Mouse (Mus musculus) heart, postnatal 25 days (tissue): ENCODE measurements around the gene Sdr9c7. TPM values are rescaled to one million over a fixed set of nuclear protein-coding genes. Genes with fewer than 3 reads are reported as not detected.
"Not testable (repeated sequence)": the region's sequence is repeated elsewhere in the genome, so short reads cannot be mapped to it uniquely, and the experiment has no call there.

Source experiments
- DNase-seq: peaks from one replicate; pipeline ENCODE4 v3.0.0; 2022; ENCODE audit warnings: low spot score
- intact Hi-C: fragments of 180-260 bp; cut with DNase I; formaldehyde crosslinking; loops from one replicate; pipeline ENCODE4 v1.15.1; 2025
- total RNA-seq, 2 experiments: library from RNA; stranded (reverse); gene quantifications; 2 replicates each; pipeline ENCODE4 v1.2.3; 2021

Gene Sdr9c7
- total RNA-seq, 2 experiments from 2014 or later = not detected

DNA sequence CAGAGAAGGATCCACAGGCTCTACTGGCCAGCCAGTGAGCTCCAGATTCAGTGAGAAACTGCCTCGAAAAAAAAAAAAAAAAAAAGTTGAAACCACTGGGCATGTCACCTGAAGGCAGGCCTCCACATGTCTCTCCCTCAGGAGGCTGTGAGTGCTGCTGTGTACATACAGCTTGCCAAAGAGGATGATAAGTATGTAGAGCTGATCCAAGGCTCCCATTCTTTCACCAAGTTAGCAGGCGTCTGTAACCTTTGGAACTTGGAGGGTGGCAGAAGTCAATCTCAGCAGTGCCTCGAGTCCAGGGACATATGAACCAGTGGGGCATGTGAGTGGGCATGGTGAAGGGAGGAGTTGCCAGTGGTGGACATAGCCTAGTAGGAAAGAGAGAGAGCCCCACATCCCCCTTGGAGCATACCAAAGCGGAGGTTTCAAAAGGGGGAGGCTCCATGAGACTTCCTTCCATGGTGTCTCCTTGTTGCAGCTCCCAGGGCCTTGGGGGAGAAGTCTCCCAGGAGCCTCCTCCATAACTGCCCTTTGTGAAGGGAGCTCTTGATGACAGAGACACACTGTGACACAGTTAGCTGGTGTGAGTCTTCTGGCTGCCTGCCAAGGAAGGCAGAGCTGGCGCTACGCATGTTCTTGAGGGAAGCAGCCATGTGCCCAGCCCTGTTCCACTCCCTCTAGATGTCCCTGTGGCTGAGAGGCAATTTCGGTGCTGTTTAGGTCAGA is 6.6 kb downstream of the Sdr9c7 start:
- intact Hi-C loops = no loop called here
- DNase-seq = no peak

DNA sequence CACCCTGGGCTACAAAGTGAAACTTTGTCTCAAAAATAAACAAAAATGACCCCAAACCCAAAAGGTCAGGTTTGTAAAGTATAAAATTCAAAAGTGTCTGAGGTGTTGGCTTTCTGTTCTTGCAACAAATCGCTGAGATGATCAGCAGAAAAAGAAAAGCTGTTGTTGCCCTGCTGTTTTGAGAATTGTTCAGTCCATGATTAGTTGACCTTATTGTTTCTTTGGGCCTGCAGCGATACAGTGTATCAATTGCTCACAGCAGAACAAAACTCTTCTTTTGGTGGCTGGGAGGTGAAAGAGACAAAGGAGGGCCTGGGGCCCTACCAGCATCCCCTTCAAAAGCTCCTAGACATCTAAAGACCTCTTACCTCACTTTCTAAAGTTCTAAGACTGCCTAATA is 7.8 kb downstream of the Sdr9c7 start:
- DNase-seq = no peak
- intact Hi-C loops = no loop called here

DNA sequence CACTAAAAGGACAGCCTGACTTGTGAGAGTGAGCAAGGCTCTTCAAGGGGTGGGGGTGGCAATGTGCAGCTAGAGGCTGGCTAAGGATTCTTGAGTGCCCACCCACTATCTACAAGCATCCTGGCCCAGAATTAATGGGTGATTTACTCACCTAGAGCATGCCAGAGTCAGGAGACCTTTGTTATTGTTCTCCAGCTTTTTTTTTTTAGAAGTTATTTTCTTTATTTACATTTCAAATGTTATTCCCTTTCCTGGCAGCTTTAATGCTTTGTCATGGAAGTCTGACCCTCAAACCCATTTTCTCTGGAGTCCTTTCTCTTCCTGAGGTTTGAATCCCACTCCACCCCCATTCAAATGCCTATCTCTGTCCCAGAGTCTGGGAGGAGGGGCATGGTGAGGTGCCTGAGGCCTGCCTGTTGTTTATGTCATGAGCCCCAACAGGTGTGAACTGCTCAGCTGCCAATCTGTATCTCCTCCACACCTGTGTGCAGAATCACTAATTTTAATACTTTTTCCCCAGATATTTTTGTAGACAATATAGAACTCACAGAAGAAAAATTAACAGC is 9.2 kb downstream of the Sdr9c7 start:
- intact Hi-C loops = no loop called here
- no peak for DNase-seq

DNA sequence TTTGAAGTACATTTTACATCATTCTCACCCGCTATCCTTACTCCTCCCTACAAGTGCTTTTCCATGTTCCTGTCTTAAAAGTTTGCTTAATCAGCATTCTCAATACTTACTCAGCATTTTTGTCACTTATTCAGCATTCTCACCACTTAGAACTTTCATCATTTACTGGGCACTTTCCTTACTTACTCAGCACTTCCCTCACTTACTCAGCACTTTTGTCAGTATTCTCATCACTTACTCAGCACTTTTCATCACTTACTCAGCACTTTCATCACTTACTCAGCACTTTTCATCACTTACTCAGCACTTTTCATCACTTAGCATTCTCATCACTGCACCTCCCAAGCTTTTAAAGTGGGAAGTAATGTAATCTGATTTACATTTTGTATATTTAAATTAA is 17.3 kb downstream of the Sdr9c7 start:
- intact Hi-C loops = no loop called here
- no peak for DNase-seq

DNA sequence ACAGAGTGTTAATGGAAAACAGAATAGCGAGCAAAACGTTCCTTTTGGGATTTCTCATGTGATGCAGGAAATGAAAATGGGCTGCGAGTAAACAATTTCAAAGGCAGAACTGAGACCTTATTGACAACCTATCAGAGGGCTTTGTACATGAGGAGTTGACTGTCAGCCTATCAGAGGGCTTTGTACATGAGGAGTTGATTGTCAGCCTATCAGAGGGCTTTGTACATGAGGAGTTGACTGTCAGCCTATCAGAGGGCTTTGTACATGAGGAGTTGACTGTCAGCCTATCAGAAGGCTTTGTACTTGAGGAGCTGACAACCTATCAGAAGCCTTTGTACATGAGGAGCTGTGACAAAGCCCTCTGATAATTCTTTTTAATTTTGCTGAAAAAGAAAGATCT is 18.9 kb downstream of the Sdr9c7 start:
- DNase-seq, intact Hi-C loops: not testable (repeated sequence)

DNA sequence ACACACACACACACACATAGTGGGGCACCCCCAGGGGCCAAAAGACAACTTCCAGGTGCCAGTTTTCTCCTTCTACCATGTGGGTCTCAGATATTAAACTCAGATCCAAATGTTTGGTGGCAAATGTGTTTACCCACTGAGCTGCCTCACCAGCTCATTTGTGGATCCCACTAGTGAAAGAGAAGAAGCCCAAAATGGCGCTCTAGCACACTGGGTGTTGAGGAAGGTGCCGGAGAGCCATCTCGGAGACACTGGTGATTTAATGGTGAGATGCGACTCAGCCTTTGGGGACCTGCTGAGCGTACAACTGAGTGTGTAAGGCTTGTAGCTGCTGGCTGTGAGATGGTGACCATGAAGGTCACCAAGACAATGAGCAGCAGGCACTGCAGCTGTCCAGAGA is 19.3 kb downstream of the Sdr9c7 start:
- DNase-seq = no peak
- intact Hi-C loops = no loop called here

DNA sequence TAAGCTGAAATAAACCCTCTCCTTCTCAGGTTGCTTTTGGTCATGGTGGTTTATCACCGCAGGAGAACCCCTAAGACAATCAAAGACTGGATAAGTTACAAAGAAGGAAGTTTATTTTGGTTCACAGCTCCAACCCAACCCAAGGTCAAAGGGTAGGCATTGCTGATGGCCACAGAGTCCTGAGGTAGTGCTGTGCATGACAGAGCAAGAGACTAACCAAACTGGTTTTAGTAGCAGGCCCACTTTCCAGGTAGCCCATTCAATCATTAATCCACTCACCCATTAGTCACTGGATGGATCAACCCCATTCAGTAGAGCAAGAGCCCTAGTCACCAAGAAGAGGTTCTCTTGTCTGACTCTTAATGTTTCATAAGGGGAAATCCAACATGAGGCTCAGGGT is 23.9 kb downstream of the Sdr9c7 start:
- intact Hi-C loops = no loop called here
- no peak for DNase-seq

DNA sequence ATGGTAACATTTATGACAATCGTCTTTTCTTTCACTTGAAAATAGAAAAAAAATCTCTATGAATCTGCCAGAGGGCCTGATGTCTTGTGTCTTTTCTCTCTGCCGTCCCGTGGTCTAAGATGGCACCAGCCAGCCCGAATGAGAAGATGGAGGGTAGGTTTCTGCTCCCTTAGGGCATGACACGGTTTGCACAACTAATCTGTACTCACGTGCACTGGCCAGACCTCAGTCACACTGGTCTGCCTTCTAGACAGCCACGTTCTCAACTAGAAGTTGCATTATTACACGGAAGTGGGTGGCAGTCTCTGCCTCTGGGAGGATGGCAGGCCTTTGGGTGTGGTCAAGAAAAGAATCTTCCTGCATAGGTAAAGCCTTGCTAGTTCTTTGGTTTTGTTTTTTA is 24.7 kb downstream of the Sdr9c7 start:
- intact Hi-C loops = no loop called here
- DNase-seq = no peak

DNA sequence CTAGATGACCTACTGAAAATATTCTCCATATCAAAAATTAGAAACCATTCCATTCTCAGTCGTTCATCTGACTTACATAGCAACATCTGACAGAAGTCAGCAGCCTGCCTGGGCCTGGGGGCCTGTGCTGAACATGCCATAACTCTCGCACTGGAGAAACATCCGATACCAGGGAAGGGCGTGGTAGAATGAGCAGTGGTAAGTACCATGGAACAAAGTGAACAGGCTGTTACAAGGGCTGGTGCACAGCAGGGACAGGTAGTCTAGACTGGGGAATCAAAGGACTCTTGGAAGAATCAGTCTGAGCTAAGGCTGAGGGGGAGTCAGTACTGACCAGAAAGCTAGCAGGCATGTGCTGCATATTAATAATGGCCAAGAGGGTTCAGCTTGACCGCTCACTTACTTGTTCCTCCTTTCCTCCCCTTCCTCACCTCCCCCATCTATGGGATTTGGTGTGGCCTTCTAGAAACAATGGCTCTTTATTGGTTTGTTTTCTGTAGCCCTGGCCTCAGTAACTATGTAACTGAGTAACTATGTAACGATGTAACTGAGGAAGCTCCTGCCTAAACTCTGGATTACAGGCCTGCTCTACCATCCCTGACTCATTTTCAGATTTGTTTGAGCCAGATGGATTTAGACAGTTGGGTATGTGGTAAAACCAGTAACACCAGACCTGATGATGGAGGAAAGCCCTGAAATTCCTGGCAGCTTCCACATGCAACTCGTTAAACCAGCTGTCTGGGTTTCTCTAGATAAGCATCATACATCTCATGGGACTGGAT is 26.5 kb downstream of the Sdr9c7 start:
- no peak for DNase-seq
- intact Hi-C loops = no loop called here

DNA sequence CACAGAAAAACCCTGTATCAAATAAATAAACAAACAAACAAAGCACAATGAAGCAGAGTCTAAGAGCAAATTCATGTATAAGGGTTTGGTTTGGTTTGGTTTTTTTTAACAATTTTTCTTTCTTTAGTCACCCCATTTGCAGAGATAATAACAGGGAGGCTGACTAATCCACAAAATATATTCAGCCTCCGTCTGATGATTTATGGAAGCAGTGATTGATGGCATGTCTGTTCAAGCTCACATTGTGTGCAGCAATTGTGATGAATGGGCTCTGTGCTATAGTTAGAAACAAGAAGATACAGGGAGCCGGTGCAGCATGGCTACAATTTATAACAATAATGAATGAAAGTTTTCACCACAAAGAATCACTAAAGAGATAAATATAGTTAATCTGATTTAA is 29.4 kb downstream of the Sdr9c7 start:
- DNase-seq = no peak
- intact Hi-C loops = no loop called here

DNA sequence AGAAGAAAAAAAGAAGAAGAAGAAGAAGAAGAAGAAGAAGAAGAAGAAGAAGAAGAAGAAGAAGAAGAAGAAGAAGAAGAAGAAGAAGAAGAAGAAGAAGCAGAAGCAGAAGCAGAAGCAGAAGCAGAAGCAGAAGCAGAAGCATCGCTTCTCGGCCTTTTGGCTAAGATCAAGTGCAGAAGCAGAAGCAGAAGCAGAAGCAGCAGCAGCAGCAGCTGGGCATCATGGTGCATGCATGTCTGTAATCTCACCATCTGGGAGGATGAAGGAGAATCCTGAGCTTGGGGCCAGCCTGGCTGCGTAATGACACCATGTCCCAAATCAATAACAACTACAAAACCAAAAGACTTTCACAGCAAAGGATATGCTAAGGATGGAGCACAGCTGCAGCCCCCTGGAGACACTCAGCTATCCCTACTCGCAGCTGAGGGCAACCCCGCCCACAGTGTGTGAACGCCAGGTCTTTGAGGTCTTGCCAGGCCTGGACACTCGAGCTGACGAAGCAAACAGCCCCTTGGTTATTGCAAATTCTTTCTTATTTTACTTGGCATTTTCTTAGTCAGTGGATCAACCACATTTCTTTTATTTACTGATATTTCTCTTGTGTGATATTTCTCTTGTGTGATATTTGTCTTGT is 34.1 kb downstream of the Sdr9c7 start:
- intact Hi-C loops = loop anchor here (10.0 kb wide), 1 partner anchor 358 kb away; no protein-coding TSS in a partner anchor

DNA sequence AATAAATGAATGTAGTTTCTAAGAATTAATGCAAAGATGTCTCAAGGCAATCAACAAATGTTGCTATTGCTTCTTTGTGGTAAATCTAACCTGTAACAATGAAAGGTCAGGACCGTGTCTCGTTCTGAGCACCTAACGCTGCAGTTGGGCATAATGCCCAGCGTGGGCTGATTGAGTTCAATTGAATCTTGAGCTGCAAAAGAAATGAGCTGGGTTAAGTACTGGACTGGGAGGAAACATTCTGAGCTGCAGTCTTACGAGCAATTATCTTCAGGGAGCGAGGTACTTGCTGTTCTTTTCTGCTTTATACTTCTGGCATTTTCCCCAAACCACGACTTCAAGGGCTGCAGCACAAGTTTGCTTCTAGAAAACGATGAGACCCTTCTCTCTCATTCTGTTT is 38.0 kb downstream of the Sdr9c7 start:
- intact Hi-C loops = loop anchor here (2.0 to 10.0 kb wide), 3 partner anchors 241 to 361 kb away; partner anchors contain the start of gene Stat6
- no peak for DNase-seq

More for the DNA sequence above, 34.1 kb downstream of the Sdr9c7 start:
- DNase-seq = no peak

DNA sequence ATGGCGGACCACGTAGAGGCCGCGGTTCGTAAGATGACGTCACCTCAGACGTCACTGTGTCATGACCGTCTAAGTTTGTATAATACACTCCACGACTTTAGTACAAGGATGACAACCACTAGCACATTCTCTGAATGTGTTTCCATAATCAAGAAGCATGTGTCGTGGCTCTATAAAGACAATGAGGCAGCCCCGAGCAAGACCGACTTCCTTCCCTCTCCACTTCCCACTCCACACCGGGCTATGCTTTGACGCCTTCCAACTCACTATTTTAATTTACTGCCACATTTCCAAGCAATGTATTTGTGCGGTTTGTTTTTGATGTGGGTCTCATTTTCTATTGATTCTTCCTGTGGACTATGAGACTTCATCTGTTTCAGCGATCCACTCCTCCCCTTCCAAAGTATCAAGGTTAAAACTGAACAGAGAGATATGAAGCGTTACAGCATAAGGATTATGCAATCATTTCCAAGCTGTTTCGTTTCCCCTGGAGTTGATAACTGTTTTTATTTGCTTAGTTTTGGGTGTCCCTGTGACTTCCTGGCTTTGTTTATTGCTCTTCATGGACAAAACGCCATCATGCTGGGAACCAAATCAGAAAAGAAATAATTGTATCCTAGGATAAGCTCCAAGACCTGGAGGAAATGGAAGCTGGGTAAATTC is 38.6 kb downstream of the Sdr9c7 start:
- intact Hi-C loops = loop anchor here (2.0 to 10.0 kb wide), 3 partner anchors 242 to 362 kb away; partner anchors contain the start of gene Stat6

DNA sequence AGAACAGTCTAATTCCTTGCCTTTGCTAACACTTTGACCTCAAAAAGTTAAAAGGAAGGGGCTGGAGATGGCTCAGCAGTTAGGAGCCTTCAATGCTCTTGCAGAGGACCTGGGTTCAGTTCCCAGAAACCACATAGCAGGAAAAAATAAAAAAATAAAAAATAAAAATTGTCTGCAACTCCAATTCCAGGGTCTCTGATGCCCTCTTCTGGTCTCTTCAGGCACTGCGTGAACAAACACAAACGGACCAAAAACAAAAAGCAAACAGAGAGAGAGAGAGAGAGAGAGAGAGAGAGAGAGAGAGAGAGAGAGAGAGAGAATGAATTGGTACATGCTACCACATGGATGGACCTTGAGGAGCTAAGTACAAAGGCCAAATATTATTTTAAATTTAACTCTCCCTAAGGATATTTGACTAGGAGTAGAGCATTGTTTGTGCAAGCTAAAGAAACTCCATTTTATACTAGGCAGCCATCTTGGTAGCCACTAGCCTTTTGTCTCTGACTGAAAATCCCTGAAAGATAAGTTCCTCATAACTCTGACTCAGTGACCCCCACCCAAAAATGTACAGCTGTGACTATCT is 39.2 kb downstream of the Sdr9c7 start:
- DNase-seq = no peak
- intact Hi-C loops = loop anchor here (2.0 to 10.0 kb wide), 3 partner anchors 243 to 363 kb away; partner anchors contain the start of gene Stat6

More for the DNA sequence above, 38.6 kb downstream of the Sdr9c7 start:
- no peak for DNase-seq

DNA sequence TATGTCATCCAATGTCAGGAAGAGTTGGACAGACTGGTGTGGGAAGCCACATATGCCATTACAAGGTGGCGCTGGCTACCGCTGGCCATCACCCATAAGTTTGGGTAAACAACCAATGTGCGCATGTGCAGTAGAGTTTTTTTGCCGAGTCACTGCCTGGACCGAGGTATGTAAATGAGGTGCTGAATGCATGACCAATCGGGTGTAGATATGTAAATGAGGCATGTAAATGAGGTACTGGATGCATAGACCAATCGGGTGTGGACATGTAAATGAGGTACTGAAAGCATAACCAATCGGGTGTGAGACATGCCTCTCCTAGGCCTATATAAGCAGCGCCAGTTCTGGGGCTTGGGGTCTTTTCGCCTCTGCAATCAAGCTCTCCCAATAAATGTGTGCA is 41.3 kb downstream of the Sdr9c7 start:
- DNase-seq = not testable (repeated sequence)
- intact Hi-C loops = loop anchor here (5.0 to 10.0 kb wide), 2 partner anchors 297 to 365 kb away; partner anchors contain the start of gene Stat6

DNA sequence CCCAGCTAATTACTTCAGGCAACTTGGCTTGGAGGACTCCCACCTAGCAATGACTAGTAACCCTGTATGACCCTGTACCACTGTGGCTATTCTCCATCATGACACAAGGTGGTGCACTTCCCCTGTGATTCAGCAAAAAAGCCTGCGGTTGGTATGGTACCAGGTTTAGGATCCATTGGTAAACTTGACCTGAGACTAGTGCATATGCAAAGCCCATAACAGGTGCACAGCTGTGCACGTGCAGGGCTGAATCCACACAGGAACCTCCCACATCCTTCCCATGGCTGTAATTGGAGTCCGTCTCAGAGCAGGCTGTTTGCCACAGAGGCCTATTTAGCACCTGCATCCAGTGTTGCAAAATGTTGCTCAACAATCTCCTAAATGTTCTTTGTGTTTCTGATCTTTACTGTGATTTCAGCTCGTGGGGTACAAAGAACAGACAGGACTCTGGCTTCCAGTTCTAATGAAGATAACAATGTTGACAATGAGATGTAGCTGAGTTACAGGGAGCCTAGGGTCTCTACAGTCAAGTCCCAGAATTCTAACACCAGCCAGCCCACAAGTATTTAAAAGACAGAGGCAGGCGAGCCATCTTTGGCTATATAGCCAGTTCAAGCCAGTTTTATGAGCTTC is 47.2 kb downstream of the Sdr9c7 start:
- no peak for DNase-seq
- intact Hi-C loops = loop anchor here (1.0 kb wide), 1 partner anchor 63 kb away; no protein-coding TSS in a partner anchor

DNA sequence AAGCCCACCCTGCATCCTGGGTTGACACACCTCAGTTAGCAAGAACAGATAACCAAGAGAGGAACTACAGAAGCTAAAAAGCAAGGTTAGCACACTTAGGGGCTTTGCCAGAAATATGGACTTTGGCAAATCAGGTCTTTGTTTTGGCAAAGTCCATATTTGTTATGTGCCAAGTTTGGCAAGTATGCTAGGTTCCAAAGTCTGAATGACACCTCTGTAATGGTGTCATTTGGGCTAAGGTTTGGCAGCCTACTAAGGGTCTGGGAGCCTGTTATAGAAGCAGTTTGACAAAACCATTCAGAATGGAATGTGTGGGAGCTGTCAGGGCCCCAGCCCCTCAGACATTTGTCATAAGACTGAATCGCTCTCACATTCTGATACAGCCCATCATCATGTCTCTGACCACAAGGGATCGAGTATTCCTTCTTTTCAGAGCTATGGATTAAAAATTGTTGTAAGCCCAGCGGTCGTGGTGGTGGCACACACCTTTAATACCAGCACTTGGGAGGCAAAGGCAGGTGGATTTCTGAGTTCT is 51.3 kb downstream of the Sdr9c7 start:
- no peak for DNase-seq
- intact Hi-C loops = no loop called here

DNA sequence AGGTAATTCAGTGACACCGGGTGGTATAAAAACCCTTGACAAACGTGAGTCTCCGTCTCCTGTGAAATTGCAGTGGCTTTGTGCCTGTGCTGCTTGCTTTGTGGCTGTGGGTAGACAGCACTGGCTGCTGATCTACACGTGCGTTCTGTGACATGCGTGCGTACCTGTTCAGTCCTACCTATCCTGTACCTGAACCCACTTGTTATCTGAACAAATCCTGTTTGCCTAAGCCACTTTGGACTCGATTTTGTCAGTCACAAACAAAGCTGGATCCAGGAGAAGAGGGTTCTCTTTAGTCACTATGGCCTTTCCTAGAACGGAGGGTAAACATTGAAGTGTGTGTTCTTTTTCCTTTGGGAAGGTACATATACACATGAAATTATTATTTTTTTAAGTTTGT is 53.1 kb downstream of the Sdr9c7 start:
- intact Hi-C loops = no loop called here
- DNase-seq = no peak

DNA sequence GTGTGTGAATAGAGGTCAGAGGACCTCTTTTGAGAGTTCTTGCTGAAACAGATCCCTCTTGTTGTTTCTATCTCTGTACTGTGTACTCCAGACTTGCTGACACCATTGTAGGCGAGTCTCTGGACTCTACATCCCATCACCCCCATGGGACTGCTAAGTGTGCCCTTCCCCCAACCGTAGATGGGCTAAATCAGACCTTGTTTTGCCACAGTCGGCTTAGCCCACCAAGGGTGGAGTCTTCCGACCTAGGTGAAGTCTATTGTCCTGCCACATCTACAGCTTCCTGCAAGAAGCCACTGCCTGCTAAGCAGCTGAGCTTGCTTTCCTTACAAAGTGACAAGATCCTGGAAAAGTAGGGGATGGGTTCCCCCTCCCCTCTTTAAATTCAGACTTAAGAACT is 53.5 kb downstream of the Sdr9c7 start:
- no peak for DNase-seq
- intact Hi-C loops = no loop called here
